ENCODE assay signal across 20 mouse cellular contexts in the genomic region with DNA sequence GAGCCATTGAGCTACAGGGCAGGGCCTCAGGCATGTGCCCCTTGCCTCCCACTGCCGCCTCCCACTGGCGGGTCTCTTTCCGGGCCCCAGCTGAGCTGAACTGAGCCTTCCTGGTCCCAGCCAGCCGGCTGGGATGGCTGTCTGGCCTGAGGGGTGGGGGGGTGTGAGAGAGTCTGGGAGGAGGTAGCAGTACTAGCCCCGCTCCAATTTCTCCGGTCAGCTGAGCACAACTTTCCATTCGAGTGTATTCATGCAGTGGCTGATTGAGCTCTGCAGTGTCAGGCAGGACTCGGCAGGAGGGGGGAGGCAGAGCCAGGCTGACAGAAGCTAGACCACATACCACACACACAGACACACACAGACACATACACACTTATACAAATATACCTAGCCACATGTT. TPM values are rescaled to one million over a fixed set of nuclear protein-coding genes. Genes with fewer than 3 reads are reported as not detected.
DNase-seq lines count a peak whose midpoint lies in the region; ATAC-seq lines count a peak whose summit lies in the region.
"Had no signal": no experiment of that assay in that cellular context is flagged by ENCODE, and none has a peak within 500 bp of the region (broad histone marks: within the 10 kb centered on the region; RNA-seq: fewer than 3 reads in every experiment).

No protein-coding gene starts in this region.

- 7% methylated on average over 8 of the region's 8 CpGs for WGBS in hindbrain, embryonic 11.5 days
- WGBS in hindbrain, embryonic 14.5 days = 6% methylated on average over 8 of the region's 8 CpGs
- WGBS in embryonic facial prominence, embryonic 11.5 days = 8% methylated on average over 8 of the region's 8 CpGs
- WGBS in forebrain, embryonic 16.5 days = 6% methylated on average over 8 of the region's 8 CpGs
- WGBS in midbrain, embryonic 15.5 days = 5% methylated on average over 8 of the region's 8 CpGs

- H3K4me1 ChIP-seq in hindbrain, embryonic 11.5 days (replicated peaks; ENCODE audit: control insufficient read depth, insufficient read depth, low read length) = no peaks in the 10 kb centered on the region
- no peaks in the 10 kb centered on the region for H3K4me1 ChIP-seq in hindbrain, embryonic 14.5 days (replicated peaks; ENCODE audit: control insufficient read depth, insufficient read depth, low read length)
- no peaks in the 10 kb centered on the region for H3K4me1 ChIP-seq in embryonic facial prominence, embryonic 11.5 days (ENCODE audit: control insufficient read depth, insufficient read depth, low read length)
- peaks cover 5% of the 10 kb centered on the region for H3K4me1 ChIP-seq in forebrain, embryonic 16.5 days (replicated peaks; ENCODE audit: control insufficient read depth, insufficient read depth, low read length)
- no peaks in the 10 kb centered on the region for H3K4me1 ChIP-seq in midbrain, embryonic 15.5 days
- H3K4me1 ChIP-seq: intestine, embryonic 15.5 days; stomach, embryonic 15.5 days had no signal

- peak; percentile 52 for DNase-seq in hindbrain, embryonic 11.5 days (ENCODE audit: low spot score)
- no peak for DNase-seq in hindbrain, embryonic 14.5 days (ENCODE audit: low spot score)
- peak; percentile 59 for DNase-seq in embryonic facial prominence, embryonic 11.5 days (ENCODE audit: low spot score)
- no peak for DNase-seq in heart, postnatal 14 days
- no peak for DNase-seq in adrenal gland, adult 8-10 months
- DNase-seq in adrenal gland, postnatal 14 days = no peak
- DNase-seq: cerebellum, postnatal 36 days; gastrocnemius, postnatal 36 days; thymus, postnatal 14 days had no signal

- H3K36me3 ChIP-seq in hindbrain, embryonic 11.5 days (ENCODE audit: control insufficient read depth, insufficient read depth, low read length) = no peaks in the 10 kb centered on the region
- H3K36me3 ChIP-seq in hindbrain, embryonic 14.5 days (replicated peaks; ENCODE audit: control insufficient read depth, insufficient read depth) = no peaks in the 10 kb centered on the region
- no peaks in the 10 kb centered on the region for H3K36me3 ChIP-seq in embryonic facial prominence, embryonic 11.5 days (replicated peaks; ENCODE audit: control insufficient read depth, insufficient read depth, low read depth, low read length)
- no peaks in the 10 kb centered on the region for H3K36me3 ChIP-seq in forebrain, embryonic 16.5 days (ENCODE audit: control insufficient read depth, insufficient read depth)
- H3K36me3 ChIP-seq in midbrain, embryonic 15.5 days (replicated peaks) = no peaks in the 10 kb centered on the region
- H3K36me3 ChIP-seq: G1E; intestine, embryonic 15.5 days; stomach, embryonic 15.5 days had no signal

- no peak overlapping the region for H3K4me3 ChIP-seq in hindbrain, embryonic 11.5 days (ENCODE audit: low read depth, low read length)
- H3K4me3 ChIP-seq in hindbrain, embryonic 14.5 days (replicated peaks; ENCODE audit: low read length) = no peak overlapping the region
- no peak overlapping the region for H3K4me3 ChIP-seq in embryonic facial prominence, embryonic 11.5 days (ENCODE audit: low read depth, low read length)
- no peak overlapping the region for H3K4me3 ChIP-seq in forebrain, embryonic 16.5 days (replicated peaks; ENCODE audit: low read length)
- no peak overlapping the region for H3K4me3 ChIP-seq in midbrain, embryonic 15.5 days
- H3K4me3 ChIP-seq: intestine, embryonic 15.5 days; megakaryocyte, embryonic 14.5 days; stomach, embryonic 15.5 days had no signal

- ATAC-seq in hindbrain, embryonic 11.5 days (ENCODE audit: low FRiP score) = peak; percentile 57
- no peak for ATAC-seq in hindbrain, embryonic 14.5 days (ENCODE audit: low FRiP score)
- ATAC-seq in embryonic facial prominence, embryonic 11.5 days (replicated peaks; ENCODE audit: insufficient number of reproducible peaks, low FRiP score, low TSS enrichment, low read depth) = peak; percentile 57
- peak; percentile 38 for ATAC-seq in forebrain, embryonic 16.5 days
- ATAC-seq in midbrain, embryonic 15.5 days (replicated peaks) = 0 out of 2 replicates have a peak, but pooled peaks have one; percentile 28
- ATAC-seq: activated CD4-positive, CD25-positive, alpha-beta regulatory T cell, adult 4 months; intestine, embryonic 15.5 days had no signal

- peaks cover 76% of the 10 kb centered on the region for H3K27me3 ChIP-seq in hindbrain, embryonic 11.5 days (ENCODE audit: control insufficient read depth, insufficient read depth, low read length)
- H3K27me3 ChIP-seq in hindbrain, embryonic 14.5 days (ENCODE audit: control insufficient read depth, insufficient read depth, low read length) = peaks cover 93% of the 10 kb centered on the region
- H3K27me3 ChIP-seq in embryonic facial prominence, embryonic 11.5 days (ENCODE audit: control insufficient read depth, insufficient read depth, low read length) = peaks cover 56% of the 10 kb centered on the region
- peaks cover 56% of the 10 kb centered on the region for H3K27me3 ChIP-seq in forebrain, embryonic 16.5 days (replicated peaks; ENCODE audit: control insufficient read depth, insufficient read depth, low read length)
- peaks cover 82% of the 10 kb centered on the region for H3K27me3 ChIP-seq in midbrain, embryonic 15.5 days (replicated peaks)

- H3K9ac ChIP-seq in hindbrain, embryonic 11.5 days (ENCODE audit: low read depth, low read length) = no peak overlapping the region
- no peak overlapping the region for H3K9ac ChIP-seq in hindbrain, embryonic 14.5 days
- H3K9ac ChIP-seq in embryonic facial prominence, embryonic 11.5 days (replicated peaks; ENCODE audit: low read length) = no peak overlapping the region
- no peak overlapping the region for H3K9ac ChIP-seq in forebrain, embryonic 16.5 days (replicated peaks; ENCODE audit: low read depth, low read length)
- no peak overlapping the region for H3K9ac ChIP-seq in midbrain, embryonic 15.5 days
- H3K9ac ChIP-seq: intestine, embryonic 15.5 days; stomach, embryonic 15.5 days had no signal

- H3K9me3 ChIP-seq in hindbrain, embryonic 11.5 days (ENCODE audit: control insufficient read depth, low read length) = no peaks in the 10 kb centered on the region
- H3K9me3 ChIP-seq in hindbrain, embryonic 14.5 days (ENCODE audit: control insufficient read depth, low read length) = no peaks in the 10 kb centered on the region
- no peaks in the 10 kb centered on the region for H3K9me3 ChIP-seq in embryonic facial prominence, embryonic 11.5 days (replicated peaks; ENCODE audit: control insufficient read depth, low read length)
- H3K9me3 ChIP-seq in forebrain, embryonic 16.5 days (ENCODE audit: control insufficient read depth, low read length) = no peaks in the 10 kb centered on the region
- no peaks in the 10 kb centered on the region for H3K9me3 ChIP-seq in midbrain, embryonic 15.5 days
- H3K9me3 ChIP-seq: G1E; intestine, embryonic 15.5 days; megakaryocyte, embryonic 14.5 days; stomach, embryonic 15.5 days had no signal

- intact Hi-C loops in heart, postnatal 14 days (cut with DNase I) = no loop called here

- H3K4me2 ChIP-seq in hindbrain, embryonic 11.5 days (replicated peaks; ENCODE audit: low read depth, low read length) = no peak overlapping the region
- H3K4me2 ChIP-seq in hindbrain, embryonic 14.5 days (replicated peaks) = no peak overlapping the region
- no peak overlapping the region for H3K4me2 ChIP-seq in embryonic facial prominence, embryonic 11.5 days (ENCODE audit: low read depth, low read length)
- H3K4me2 ChIP-seq in forebrain, embryonic 16.5 days (ENCODE audit: low read length) = no peak overlapping the region
- H3K4me2 ChIP-seq in midbrain, embryonic 15.5 days = peak overlapping the region; percentile 9; the same call in 1 of the 2 replicates
- H3K4me2 ChIP-seq: intestine, embryonic 15.5 days; liver, embryonic 11.5 days; stomach, embryonic 15.5 days had no signal

- no peak overlapping the region for H3K27ac ChIP-seq in hindbrain, embryonic 11.5 days (ENCODE audit: low read depth, low read length)
- H3K27ac ChIP-seq in hindbrain, embryonic 14.5 days = no peak overlapping the region
- no peak overlapping the region for H3K27ac ChIP-seq in embryonic facial prominence, embryonic 11.5 days (replicated peaks; ENCODE audit: low read depth, low read length)
- H3K27ac ChIP-seq in forebrain, embryonic 16.5 days (ENCODE audit: low read length) = no peak overlapping the region
- H3K27ac ChIP-seq in midbrain, embryonic 15.5 days = peak overlapping the region; percentile 10; the same call in 1 of the 2 replicates
- H3K27ac ChIP-seq: intestine, embryonic 15.5 days; stomach, embryonic 15.5 days had no signal

RNA-seq across cellular contexts. Expression of a gene that starts 15.4 kb away (rescaled TPM):
- polyA plus RNA-seq in hindbrain, embryonic 11.5 days (2014; fragmentation: Nextera tagmentation; extraction: Ambion mirVana) = 0.09 and 0.18 TPM in 2 replicates
- polyA plus RNA-seq in hindbrain, embryonic 14.5 days (2014; fragmentation: Nextera tagmentation; extraction: Ambion mirVana) = 0.52 TPM in 1 of 2 replicates, not detected in the other
- 9.5 and 10.5 TPM in 2 replicates for polyA plus RNA-seq in embryonic facial prominence, embryonic 11.5 days (2014; fragmentation: Nextera tagmentation; extraction: Ambion mirVana)
- 15.6 and 17.6 TPM in 2 replicates for polyA plus RNA-seq in forebrain, embryonic 16.5 days (2015; fragmentation: Nextera tagmentation; extraction: Ambion mirVana)
- polyA plus RNA-seq in midbrain, embryonic 15.5 days (2015; fragmentation: Nextera tagmentation; extraction: Ambion mirVana) = 30.2 and 30.4 TPM in 2 replicates
- total RNA-seq in heart, postnatal 14 days (2021) = not detected
- not detected for total RNA-seq in adrenal gland, adult 8-10 months (2022)
- not detected in 2 replicates for total RNA-seq in adrenal gland, postnatal 14 days (2021)
- total RNA-seq: gastrocnemius, postnatal 36 days had no signal
- polyA plus RNA-seq: activated CD4-positive, CD25-positive, alpha-beta regulatory T cell, adult 4 months; G1E; heart, embryonic 16.5 days; intestine, embryonic 15.5 days; liver, embryonic 11.5 days; lung, embryonic 16.5 days; small intestine, adult 2 months; stomach, embryonic 15.5 days had no signal

RNA-seq across cellular contexts. Expression of a gene that starts 59.3 kb away (rescaled TPM):
- polyA plus RNA-seq in hindbrain, embryonic 11.5 days (2014; fragmentation: Nextera tagmentation; extraction: Ambion mirVana) = 6.8 and 8.3 TPM in 2 replicates
- polyA plus RNA-seq in hindbrain, embryonic 14.5 days (2014; fragmentation: Nextera tagmentation; extraction: Ambion mirVana) = 0.55 and 0.64 TPM in 2 replicates
- 42.5 and 55.0 TPM in 2 replicates for polyA plus RNA-seq in embryonic facial prominence, embryonic 11.5 days (2014; fragmentation: Nextera tagmentation; extraction: Ambion mirVana)
- polyA plus RNA-seq in forebrain, embryonic 16.5 days (2015; fragmentation: Nextera tagmentation; extraction: Ambion mirVana) = 0.25 and 0.45 TPM in 2 replicates
- 0.27 and 0.49 TPM in 2 replicates for polyA plus RNA-seq in midbrain, embryonic 15.5 days (2015; fragmentation: Nextera tagmentation; extraction: Ambion mirVana)
- under 1 TPM; 0.24 to 0.61 TPM for total RNA-seq in heart, postnatal 14 days (2021)
- total RNA-seq in adrenal gland, adult 8-10 months (2022) = under 1 TPM in 1 of 4 experiments, not detected in 3; 0.17 TPM
- total RNA-seq in adrenal gland, postnatal 14 days (2021) = not detected in 2 replicates
- total RNA-seq: G1E had no signal
- polyA plus RNA-seq: activated CD4-positive, CD25-positive, alpha-beta regulatory T cell, adult 4 months; G1E; small intestine, adult 2 months had no signal

Comparison
In these comparisons a context has a peak if more than half of its experiments do, and no peak if none do; other contexts are left out.
1. DNase-seq: peak in hindbrain, embryonic 11.5 days (single experiment) and embryonic facial prominence, embryonic 11.5 days (single experiment); none in hindbrain, embryonic 14.5 days (single experiment), heart, postnatal 14 days (0 of 2), adrenal gland, adult 8-10 months (single experiment) and adrenal gland, postnatal 14 days (single experiment).